Mouse (Mus musculus) kidney, postnatal 14 days (tissue): ENCODE data around the gene Rarb.
A peak's percentile ranks its signal among the peaks of the same experiment; 100 is the strongest.

ENCODE experiments used
- DNase-seq: peaks from one replicate; pipeline ENCODE4 v3.0.0; 2022; ENCODE audit warnings: mixed read lengths

Gene Rarb

DNA sequence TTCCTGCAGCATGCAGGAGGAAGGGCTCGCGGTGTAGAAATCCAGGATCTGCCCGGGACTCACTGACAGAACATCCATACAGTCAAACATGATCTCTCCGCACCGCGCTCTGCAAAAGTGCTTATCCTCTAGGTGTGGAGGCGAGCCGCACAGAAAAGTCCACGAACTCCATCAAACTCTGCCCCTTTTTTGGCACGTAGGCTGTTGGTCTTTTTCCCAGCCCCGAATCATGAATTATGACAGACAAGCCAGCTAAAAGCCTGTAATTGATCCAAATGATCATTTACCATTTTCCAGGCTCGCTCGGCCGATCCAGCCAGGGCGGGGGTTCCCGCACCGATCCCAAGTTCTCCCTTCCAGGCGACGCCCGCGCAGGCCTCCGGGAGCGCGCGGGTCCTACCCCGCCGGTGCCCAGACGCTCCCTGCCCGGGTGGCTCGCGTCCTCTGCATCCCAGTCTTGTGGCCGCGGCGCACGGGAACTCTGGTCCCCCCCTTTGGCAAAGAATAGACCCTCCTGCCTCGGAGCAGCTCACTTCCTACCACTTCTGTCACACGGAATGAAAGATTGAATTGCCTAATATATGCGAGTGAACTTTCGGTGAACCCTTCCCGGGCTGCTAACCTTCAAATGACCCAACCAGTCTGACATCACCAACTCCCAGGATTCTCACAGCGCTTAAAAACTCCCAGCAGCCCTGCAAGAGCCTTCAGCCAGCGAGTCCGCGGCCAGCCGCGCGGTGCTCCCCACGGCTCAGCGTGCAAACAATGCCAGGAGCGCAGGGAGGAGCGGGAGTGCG is 243.8 kb downstream of the Rarb start:
- DNase-seq = peak; percentile 92

DNA sequence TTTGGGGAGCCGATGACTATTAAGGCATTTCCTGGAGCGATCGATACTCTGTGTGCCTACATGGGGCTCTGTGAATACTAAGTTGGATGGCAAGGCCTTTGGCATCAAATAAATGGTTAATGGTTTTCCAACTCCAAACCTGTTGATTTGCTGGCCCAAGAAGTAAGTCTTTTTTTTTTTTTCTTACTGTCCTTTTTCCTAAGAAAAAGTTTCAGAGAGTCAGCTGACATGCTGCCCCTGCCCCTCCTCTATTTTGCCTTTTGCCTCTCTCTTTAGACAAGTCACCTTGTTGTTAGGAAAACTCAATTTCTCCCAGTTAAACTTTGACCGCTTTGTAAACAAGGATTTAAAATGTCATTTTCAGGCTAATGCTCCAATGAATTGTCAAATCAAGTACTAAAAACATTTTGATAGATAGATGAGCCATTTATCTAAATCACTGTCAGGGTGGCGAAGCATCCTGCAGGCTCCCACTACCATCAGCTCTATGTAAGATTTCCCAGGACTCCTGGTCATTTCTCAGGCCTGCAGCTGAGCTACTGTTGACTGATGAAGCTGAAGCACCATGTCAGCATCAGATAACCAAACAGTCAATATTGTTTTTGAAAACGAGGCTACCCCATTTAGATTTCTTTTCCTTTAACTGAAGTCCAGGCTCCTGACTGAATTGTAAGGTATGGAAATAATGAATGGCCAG is 245.3 kb downstream of the Rarb start:
- no peak for DNase-seq

DNA sequence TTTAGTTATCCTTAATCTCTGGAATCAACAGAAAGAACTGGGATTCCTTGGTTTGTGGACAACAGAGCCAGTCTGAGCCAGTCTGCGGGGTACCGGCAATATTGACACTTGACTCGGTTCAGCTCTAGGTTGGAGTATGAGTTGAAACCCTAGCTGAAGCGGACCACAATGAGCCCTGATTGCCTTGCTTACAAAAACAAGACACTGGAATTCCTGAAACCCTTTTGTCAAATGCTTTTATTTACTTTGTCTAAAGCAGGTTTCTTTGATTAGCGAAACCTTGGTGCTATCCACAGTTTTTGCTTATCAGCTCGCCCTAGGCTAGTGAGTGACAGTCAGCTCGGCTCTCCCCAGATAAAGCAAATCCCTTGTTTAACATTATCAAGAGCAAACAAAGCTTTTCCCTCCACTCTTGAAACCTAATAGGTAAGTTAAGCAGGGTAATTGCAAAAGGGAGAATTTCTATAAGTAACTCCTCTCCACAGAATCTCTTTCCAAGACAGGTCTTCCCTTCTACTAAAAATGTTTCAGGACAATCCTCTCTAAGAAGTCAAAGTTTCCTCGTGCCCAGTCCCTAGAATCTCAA is 246.1 kb downstream of the Rarb start:
- DNase-seq = peak; percentile 21

DNA sequence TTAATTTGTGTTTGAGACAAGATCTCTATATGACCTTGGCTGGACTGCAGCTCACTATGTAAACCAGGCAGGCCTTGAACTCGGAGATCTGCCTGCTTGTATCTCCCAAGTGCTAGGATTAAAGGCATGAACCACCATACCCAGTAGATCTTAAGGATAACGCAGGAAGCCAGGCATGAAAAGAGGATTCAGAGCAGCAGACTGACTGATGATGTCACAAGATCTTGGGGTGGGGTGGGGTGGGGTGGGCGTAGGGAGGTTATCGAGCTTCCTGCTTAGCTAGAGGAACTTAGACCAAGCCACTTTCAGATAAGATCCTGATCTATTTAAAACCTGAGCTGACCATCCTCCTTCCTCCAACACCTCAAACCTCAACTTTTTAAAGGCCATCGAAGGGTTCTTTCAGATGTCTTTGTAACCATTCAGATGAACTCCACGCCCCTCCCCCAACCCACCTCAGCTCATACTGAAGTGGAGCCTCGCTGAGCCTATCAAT is 249.4 kb downstream of the Rarb start:
- DNase-seq = no peak

DNA sequence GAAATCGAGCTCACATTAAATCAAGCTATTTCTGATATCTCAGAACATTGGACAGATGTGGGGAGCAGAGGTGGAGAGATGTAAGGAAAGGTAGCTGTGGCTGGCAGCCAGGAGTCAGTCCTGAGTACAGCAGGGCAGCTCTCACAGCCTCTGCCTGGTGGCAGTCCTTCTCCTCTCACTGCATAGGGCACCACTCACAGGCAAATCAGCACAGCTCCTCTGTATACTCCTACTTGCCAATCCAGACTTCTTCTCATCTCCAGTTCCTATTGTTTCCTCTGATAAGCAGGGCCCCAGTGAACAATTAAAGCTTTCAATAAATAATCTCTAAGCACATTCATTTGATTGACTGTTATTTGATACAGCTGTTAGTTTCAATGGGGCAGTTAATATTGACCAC is 252.0 kb downstream of the Rarb start:
- DNase-seq = no peak

DNA sequence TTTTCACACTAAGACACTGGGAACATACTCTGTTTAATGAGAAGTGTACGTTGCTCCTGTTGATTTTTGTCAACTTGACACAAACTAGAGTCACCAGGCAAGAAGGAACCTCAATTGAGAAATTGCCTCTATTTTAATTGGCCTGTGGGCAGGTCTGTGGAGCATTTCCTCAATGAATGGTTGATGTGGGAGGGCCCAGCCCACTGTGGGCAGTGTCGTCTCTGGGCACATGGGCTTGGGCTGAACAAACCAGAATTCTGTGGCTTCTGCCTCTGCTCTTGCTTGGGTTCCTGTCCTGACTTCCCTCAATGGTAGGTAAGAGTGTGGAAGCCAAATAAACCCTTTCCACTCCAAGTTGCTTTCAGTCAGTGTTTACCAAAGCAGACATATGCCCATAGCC is 255.0 kb downstream of the Rarb start:
- DNase-seq = no peak

DNA sequence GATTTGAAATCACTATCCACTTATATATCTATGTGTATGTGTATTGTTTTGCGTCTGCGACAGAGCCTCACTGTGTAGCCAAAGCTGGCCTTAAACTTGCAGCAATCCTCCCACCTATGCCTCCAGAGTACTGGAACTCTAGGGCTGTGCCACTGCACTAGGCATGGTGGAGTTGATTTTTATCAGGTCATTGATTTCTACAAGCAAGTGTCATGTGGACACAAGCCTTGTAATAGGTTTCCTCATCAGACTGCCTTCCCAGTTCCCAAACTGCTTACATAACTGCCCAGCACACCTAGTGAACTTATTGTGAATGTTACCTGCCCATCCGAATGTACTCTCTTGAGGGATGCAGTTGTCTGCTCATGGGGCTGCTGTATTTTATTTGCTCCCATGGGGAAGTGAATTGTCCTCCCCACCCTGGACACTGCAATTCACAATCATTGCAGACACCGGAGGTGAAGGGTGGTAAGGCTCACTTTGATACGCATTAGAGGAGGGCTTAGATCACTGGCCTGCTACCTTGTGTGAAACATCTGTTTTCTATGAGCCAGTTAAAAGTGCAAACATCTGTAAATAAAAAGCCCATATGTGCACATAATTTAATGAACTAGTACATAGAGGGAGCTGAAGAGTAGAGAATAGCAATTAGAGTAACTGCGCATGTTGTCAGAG is 257.3 kb downstream of the Rarb start:
- no peak for DNase-seq

DNA sequence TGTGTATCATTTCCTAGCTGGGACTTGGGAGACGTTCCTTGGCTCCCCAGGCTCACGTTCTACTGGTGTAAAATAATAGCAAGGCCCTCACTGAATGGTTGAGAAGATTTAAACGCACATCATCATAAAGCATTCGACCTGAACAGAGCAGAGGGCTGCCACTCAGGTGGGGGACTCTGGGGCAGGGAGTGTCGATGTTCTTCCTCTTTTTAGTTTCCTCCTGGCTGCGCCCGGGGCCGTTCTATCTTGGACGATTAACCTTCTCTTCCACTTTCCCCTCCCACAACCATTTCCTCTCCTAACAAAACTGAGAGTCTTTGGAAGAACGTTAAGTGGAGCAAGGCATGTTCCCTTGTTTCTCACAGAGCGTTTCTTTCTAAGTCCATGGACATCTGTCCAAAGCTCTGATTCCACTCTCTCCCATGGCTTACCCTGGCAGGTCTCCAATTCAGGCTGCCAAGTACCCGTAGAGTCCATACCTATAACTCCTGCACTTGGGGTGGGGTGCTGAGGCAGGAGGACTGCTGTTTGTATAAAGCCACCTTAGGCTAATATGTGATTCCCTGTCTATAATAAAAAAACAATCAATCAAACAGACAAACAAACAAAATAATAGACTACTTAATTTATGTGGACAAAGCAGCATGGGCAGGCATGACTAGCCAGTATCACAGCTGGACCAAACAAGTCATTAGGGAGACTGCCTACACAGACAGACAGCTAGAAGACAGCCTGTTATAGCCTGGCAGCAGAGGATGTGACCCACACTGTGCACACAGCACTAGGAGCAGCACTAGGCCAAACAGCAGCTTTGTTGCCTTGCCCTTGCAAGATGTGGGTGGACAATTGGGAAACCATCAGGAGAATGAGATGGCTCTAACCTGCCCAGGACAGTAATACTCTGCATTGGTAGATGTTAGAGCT is 259.4 kb downstream of the Rarb start:
- DNase-seq = no peak

DNA sequence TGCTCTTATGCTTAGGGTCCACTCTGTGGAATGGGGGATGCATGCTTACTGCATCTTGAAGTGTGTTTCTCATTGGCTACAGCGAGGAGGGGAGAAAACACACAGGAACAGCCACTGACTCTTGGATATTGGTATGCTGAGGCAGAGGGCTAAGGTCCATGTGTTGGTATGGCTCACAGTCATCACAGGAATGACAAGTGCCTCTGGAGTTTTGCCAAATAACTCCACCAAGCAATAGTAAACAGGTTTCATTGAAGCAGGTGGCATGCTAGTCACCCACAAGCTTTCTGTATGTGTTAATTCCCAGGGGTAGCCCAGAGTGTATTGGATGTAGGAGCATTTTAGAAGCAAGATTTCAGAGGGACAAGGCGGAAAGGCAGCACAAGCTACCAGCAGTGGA is 260.9 kb downstream of the Rarb start:
- DNase-seq = no peak

DNA sequence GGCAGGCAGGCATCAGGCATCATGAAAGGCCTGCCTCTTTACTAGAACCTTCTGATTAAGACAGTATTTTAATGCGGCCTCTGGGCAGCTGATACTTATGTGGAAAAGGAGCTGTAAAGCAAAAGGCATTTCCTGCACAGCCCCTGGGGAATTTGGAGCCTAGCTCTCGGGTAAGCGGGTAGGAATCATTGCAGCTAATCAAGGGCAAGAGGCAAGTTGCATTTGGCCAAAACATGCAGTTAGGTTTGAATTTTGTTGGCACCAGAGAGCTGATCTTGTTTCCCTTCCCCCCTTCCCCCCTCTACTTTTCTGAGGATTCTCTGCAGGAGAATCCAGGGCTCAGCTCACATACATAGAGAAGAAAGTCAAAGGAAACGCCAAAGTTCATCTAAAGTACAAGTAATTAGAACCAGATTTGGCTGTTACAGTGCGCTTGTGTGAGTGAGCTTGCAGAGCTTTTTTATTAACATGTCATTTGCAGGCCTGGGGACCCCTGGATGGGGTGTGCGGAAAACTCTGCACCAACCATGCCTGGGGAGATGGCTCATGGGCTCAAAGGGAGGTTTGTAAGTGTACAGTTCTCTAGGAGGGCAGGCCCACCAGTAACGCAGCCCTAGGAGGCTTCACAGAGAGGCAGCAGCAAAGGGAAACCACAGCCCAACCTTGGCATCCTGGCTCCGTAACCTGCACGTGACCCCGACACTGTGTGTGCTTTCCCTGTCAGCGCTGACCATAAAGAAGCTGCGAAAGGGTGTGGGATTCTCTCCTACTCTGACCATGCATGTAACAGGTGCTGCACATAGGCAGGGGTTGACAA is 264.1 kb downstream of the Rarb start:
- peak; percentile 65 for DNase-seq

DNA sequence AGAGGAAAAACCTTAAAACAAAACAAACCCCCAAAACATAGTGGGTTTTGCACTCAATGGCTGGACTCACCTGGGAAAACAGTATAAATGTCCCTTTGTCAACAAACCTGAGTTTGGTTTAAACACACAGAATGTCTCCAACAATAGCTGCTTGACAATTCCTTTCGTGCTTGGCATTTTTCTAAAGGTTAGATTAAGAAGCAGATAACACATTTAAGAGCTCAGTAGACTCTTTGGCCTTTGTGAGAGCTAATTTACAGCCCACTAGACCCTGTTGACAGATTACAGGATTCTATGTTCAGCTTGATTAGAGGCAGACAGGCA is 264.7 kb downstream of the Rarb start:
- DNase-seq = no peak

DNA sequence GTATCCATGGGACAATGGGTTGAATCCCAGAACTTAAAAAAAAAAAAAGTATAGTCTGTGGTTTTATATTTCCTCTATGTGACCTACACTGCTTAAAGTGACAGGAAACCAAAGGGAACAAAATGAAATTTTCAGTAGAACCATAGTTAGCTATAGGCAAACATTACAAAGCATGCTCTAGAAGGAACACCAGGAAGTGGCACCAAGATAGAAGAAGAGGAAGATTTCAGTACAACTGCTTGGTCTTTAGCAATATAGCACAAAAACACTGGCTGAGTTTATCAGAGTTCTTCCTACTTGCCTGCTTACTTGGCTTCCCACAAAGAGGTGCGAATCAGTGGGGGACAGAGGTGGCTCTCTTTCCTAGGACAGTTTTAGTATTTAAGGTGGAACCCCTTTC is 266.7 kb downstream of the Rarb start:
- DNase-seq = no peak

DNA sequence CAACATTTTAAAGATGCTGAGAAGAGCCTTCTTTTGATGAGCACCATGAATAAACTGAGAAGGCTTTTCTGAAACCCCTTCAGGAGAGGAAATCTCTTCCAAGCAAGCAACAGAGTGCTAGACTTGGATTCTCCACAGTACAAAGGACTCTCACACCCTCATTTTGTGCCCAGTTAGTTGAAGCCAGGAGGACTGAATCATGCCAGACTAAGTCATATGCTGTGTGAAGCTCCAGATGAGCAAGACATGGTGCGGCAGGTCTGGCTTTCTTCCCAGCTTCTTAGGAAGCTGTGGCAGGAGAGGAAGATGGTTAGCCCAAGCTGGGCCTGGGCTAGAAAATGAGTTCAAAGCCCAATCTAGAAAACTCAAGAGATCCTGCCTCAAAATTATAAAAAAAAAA is 267.1 kb downstream of the Rarb start:
- DNase-seq = no peak

DNA sequence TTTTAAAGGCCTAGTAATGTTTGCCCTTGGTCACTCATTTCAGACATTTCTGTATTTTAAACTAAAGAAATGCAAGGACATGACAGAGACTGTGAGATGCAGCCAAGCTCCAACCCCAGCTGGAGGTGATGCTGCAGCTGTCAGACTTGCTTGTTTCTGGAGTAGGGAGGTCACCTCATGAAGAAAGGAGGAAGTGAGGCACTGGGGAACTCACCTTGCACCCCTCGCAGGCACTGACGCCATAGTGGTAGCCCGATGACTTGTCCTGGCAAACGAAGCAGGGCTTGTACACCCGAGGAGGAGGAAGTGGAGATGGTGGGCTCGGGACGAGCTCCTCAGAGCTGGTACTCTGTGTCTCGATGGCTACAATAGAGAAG is 270.8 kb downstream of the Rarb start:
- DNase-seq = no peak

DNA sequence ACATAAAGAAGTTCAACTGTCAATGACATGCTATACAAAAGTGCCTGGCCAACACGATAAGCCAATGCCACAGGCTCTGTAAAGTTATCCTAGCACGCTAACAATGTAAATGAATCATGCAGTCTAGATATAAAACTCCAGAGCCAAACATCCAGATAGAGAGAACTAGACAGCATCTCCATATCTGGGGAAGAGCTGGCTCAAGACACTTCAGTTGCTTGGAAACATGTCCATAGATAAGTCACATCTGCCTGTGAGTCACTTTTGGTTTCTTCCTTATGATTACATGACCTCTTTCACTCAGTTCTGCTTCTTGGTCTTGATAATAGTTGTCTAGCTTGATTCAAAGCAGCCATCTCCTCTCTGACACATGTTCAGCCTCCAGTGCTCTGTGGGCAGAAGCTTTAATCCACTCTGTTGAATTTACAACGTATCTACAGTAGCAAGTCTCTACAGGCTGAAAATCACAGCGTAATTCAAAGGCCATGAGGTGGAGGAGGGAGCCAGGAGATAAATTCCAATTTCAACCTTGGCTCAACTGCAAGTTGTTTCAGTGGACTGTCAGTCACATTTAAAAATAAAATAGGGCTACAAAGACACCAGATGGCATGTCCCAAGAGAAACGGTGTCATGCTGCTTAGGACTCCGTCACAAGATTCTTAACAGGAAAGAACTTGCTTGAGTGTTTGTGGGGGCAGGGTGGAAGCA is 271.3 kb downstream of the Rarb start:
- DNase-seq = no peak

DNA sequence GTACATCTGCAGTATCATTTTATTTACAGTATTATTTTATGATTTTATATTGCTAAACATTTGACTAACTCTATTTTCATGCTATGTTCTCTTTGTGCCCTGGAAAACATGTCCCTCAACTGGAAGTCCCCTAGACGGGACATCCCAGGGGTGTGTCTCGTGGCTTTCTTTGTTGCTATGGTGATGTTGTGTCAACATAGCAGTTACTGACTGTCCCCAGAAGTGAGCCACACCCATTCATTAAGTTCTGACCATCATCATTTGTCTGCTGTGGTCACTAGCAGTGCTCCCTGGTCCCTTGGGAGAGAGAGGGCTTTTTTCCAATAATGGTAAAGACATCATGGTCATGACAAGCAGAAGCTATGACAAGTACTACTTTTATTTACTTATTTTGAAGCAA is 274.0 kb downstream of the Rarb start:
- no peak for DNase-seq

DNA sequence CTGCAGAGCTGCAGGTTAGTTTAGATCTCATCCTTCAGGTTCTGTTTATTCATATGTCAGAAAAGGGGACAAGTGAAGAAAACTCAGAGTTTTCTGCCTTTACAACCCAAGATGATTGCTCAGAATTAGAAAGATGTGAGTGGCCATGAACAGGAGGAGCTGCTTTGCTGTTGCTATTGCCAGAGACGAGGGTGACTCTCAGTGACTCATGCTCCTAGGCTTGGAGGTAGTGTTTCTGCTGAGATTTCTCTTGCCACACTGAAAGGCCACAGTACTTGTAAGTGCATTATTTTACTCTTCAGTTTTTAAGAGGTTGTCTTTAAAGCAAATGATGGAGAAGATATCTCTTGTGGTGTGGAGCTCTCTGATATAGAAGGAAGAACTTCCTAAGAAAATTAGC is 277.3 kb downstream of the Rarb start:
- DNase-seq = no peak

DNA sequence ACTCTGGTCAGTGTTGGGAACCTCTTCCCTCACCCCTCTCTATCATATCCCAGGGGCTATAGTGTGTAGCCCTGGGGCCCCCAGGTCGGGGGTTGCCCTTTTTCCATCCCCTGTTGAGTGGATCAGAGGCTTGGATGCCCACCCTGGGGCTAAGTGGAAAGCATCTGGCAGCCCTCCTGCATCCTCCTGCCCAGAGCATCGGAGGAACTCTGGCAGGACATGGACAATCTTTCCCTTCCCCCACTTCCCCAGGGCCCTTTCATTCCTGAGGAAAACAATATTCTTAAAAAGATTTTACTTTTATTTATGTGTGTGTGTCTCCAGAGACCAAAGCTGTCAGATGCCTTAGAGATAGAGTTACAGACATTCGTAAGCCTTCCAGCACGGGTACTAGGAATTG is 281.5 kb downstream of the Rarb start:
- DNase-seq = peak; percentile 48

DNA sequence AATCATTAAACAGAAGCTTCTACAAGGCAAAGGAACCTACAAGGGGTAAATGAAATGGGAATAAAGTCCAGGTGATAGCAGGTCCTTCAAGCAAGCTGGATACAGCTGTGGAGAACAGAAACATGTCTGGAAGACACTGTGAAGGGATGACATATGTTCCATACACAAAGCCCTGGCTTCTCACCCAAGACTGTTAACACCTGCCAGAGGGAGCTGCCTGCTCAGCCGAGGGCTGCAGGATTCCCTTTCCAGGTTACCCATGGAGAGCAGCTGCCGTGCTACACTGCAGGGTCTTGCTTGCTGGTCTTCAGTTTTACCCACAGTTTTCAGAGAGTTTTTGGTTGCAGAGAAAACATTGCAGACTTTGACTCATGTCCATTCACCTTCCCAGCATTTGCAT is 290.3 kb downstream of the Rarb start:
- DNase-seq = no peak

DNA sequence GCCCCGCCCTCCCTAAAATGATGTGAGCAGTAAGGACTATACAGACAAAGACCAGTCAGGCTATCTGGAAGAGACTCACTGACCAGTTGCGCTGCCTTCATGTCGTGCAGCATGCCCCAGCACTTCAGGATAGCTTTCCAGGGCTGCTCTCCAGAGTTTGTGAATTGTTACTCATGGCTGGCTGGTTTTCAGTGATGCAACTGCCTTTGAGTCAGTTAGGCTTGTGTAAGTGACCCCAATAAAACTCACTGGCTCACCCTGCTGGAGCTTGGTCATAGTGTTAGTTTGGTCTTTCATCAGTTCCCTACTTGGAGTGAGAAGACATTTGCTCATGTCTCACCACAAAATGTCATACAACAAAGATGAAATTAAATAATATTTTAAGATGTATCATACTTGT is 292.8 kb downstream of the Rarb start:
- DNase-seq = no peak
